Mouse (Mus musculus): Measurements from ENCODE around the gene Snap23. TPM values are rescaled to one million over a fixed set of nuclear protein-coding genes. Genes with fewer than 3 reads are reported as not detected.

The Snap23 gene
- 8.8 and 11.2 TPM in 2 replicates for polyA plus RNA-seq (2012)

DNA sequence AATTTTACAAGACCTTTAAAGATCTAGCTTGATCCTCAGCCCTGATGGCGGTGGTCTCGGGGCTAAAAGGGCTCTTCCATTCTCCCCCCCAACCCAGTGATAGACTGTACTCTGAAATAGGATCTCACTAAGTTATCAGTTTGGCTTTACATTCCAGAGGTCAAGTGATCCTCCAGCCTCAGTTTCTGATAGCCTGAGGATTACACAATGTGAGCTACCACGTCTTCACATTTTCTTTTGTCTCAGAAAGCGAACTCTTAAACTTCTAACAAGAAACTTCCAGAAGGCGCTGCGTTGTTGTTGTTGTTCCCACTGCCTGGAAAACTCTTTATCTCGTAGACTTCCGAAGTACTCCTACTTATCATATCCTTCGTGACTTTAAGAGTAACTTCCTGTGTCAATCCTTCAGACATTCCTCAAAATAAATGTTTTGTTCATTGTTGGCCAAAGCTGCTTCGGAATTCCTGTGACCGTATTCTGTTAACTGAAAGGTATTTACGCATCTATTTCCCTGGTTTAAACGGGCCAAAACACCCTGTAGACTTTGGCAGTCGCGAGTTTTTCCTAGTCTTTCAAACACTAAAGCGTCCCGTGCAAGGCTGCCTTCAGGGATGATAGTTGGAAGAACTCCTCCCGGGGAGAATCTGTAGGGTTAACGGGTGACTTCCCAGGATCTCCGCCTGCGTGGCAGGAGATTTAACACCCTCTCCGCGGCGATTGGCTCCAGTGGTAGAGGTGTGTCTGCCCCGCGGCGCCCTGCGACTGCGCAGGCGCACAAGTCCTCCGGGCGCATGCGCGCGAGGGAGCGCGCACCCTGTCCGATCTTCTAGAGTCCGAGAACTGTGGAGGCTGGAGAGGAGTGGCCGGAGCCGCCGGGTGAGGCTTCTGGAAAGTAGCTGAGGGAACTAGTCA lies at the start of gene Snap23:
Snap23 (plus strand) TSS at position 786 of the 912 bp plus-strand sequence.

DNA sequence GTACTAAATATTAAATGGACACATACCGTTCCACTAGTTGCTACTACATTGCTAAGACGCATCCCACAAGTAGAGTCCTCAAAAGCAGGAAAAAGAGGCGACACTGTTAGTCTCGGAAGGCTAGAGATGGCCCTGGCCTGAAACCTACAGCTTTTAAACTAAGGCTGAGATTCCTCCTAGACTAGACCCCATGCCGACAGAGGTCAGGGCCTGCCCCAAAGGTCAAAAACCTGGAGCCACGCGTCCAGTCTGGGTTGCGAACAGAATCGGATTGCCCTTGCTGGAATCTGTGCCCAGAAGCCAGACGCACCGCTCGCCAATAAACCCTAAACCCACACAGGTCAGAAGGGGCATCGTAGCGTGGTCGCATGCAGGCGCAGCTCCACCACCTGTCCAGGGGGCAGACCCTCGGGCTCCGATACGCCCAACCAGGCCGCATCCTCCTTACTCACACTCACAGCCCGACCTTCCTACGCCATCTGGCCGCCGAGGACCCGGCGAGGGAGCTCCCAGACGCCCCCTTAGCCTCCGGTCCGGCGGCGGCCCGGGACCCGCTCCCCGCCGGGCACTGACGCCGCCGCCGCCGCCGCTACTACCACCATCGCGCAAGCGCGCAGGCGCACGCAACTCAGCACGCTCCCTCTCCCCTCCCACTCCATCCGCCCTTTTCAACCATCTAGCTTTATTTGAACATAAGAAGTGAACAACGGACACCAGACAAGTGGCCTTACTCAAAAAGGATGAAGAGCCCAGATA lies 4.1 kb upstream of the Snap23 start, which contains the start of gene Zfp106:
Zfp106 (minus strand) TSS at position 609 of the 756 bp plus-strand sequence.

DNA sequence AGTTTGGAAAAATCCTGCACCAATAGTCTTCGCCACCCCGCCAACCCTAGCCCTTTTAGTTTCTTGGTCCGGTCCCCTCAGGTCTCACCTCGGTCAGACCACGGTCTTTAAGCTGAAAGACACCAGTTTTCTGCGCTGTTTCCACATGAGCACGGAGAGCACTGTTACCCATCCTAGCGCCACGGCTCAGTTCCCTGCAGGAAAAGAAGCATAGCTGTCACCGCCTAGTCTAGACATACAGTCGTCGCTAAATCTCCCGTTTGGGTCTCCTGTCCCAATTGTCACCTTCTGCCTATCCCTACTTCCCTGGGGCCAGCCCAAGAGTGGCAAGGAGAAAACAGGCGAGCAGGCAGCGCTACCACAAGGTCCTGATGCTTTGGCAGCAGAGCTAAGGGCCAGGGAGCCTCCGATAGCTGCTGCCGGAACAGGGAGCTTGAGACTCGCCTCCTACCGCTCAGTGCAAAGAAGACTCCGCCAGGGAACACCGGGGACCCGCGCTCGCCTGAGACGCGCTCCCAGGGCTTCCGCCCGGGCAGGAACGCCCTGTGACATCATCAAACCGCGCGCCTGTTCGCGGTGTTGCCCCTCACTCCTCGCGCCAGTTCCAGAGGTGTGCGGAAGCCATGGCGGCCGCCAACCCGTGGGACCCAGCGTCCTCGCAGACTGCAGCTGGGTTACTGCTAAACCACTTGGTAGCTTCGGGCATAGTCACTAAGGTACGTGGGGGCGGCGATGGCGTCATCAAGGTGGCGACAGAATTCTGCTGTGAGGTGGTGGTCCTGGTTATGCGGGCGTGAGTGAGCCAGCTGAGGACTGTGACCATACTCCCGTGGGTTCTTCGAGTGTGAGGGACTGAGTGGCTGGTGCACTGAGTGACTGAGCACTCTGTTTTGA lies 41.6 kb downstream of the Snap23 start, which contains the start of the genes Haus2 and Lrrc57:
Haus2 (plus strand) TSS at position 554 of the 894 bp plus-strand sequence.
Lrrc57 (minus strand) TSS at position 691 of the 894 bp plus-strand sequence.

DNA sequence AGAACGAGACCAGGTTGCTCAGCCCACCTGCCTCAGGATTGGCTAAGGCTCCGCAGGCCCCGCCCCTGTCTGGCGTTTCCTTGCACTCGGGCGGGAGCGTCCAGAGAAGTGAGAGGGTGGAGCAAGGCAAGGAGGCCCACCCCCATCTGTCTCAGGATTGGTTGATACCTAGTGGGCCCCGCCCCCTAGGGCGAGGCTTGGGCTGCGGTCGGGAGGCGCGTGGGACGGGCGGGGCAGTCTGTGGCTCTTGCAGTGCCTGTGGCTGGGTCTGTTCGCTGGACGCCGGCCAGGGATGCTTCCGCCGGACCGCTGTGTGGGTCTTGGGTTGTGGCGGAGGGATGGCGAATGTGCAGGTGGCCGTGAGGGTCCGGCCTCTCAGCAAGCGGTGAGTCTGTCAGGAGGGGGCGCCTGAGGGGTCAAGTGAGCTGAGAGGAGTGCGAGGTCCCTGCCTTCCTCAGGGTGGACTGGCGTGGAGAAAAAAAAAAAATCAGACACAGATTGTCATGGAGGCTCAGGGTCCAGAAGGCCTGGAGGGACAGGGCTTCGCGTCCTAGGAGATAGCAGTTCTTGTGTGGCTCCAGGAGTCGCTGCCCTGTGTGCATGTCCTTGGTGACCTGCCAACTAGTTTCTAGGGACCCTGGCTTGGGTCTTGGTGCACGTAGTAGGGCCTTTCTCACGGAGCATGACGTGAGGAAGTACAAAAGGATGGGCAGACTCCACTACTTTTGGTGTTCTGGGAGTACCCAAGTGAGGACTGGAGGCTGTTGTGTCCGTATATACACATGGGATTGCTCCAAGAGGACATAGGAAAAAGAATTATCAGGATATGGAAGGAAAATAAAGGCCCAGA lies 61.6 kb downstream of the Snap23 start, which contains the start of gene Stard9:
Stard9 (plus strand) TSS at position 236 of the 850 bp plus-strand sequence.

Other genes starting within 250 kb of the Snap23 start
- 14.9 and 15.8 TPM in 2 replicates for gene Vps39, start 214.5 kb upstream of the Snap23 start, polyA plus RNA-seq (2012)
- gene Ganc, start 163.8 kb upstream of the Snap23 start, polyA plus RNA-seq (2012): 2.9 and 4.1 TPM in 2 replicates
- 2.0 TPM in 2 replicates for gene Tmem87a, start 163.6 kb upstream of the Snap23 start, polyA plus RNA-seq (2012)
- gene Capn3, start 111.7 kb upstream of the Snap23 start, polyA plus RNA-seq (2012): 0.29 and 0.46 TPM in 2 replicates
- 36.5 and 45.0 TPM in 2 replicates for gene Zfp106, start 3.8 kb upstream of the Snap23 start, polyA plus RNA-seq (2012)
- 2.6 and 2.7 TPM in 2 replicates for gene Haus2, start 41.7 kb downstream of the Snap23 start, polyA plus RNA-seq (2012)
- gene Lrrc57, start 41.8 kb downstream of the Snap23 start, polyA plus RNA-seq (2012): 1.7 and 1.9 TPM in 2 replicates
- 0.30 and 0.31 TPM in 2 replicates for gene Stard9, start 61.5 kb downstream of the Snap23 start, polyA plus RNA-seq (2012)